Mouse (Mus musculus): Measurements from ENCODE around the gene Ggps1. TPM values are rescaled to one million over a fixed set of nuclear protein-coding genes. Genes with fewer than 3 reads are reported as not detected.

Gene Ggps1
- total RNA-seq, 2 experiments from 2014 or later = 48.3 to 54.1 TPM

DNA sequence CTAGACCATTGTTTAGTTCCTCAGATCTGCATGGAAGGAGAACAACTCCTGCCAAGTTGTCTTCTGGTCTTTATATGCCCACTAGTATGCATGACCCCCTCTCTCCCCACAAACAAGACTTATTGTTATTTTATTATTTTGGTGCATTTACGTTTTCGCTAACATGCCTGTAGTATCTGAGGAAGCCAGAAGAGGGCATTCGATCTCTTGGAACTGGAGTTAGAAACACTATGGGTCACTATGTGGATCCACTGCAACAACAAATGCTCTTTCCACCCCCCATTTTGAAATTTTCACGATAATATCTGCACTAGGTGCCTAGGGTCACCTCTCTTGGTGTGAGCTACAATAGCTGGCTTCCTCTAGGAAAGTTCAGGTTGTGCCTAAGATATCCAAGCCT, 59.2 kb downstream of the Ggps1 start:
- intact Hi-C loops (cut with DNase I) = no loop called here

DNA sequence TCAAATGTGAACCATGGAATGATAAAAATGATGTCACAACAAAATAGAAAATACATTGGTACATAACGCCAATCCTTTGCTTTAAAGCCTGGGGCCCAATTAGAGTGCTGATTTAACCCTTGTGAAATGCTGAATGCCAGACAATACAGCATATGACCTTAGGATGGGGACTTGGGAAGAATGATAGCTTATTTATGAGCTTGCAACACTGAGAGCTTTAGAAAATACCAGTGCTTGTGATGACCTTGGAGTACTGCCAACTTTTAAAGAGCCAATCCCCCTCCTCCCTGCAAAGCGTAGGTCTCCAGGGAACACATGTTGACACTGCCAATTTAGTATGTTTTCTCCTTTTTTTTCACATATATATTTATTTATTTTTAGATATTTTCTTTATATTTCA, 60.6 kb downstream of the Ggps1 start:
- DNase-seq (ENCODE audit: low spot score in 2 of 2) = no peak
- intact Hi-C loops (cut with DNase I) = no loop called here

More for the DNA sequence above, 59.2 kb downstream of the Ggps1 start:
- DNase-seq (ENCODE audit: low spot score in 2 of 2) = no peak

Other genes with a start within 250 kb of the Ggps1 start
- 10 to 100 TPM; 11.1 to 12.7 TPM for gene B3galnt2, start 109.0 kb downstream of the Ggps1 start, total RNA-seq (2021)
- gene Tbce, start 23.9 kb downstream of the Ggps1 start, total RNA-seq (2021) = 10 to 100 TPM; 60.1 to 66.9 TPM
- gene Arid4b, start 256 bp downstream of the Ggps1 start, total RNA-seq (2021) = 10 to 100 TPM; 38.7 to 43.4 TPM

Data from left cerebral cortex, postnatal 14 days (tissue).